Mouse (Mus musculus): ENCODE results near the gene Slc26a3.

Slc26a3 gene

GRCm38 (mm10) chr12:31390571-31390970 is at the start of gene Slc26a3:
Gene Slc26a3, plus strand, starts transcription at chr12:31390871.
- DNase-seq (ENCODE audit: low spot score in 2 of 2), result no peak

DNA sequence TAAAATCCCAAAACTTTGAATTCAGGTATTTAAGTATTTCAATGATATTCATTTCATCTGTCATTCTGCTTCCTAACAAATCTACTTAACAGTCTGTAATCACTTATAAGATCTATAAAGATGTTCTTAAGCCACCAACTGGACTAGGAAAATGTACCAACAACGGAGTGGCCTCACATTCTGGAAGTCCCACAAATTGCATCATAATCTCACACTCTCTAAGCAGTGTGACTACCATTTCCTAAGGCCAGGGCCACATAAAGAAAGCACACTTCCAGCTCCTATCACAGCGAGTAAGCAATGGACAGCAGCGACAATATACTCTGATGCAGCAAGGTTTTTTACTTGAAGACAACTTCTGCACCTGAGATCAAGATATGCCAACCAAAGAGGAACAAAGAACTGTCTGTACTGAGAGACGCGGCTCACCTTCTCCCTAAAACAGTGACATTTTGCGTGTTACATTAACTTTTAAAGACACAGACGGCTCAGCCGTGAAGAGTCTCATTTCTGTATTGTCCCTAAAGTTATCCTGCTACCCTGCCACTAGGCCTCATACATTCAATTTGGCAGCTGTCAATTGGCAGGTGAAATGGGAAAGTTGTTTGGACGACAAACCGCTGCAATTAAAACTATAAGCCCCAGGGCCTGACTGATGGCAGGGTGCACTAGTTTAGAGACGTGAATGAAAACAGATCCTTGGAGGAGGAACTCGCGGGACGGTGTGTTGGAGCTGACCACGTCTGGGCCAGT is 40.3 kb upstream of the Slc26a3 start:
- no peak for DNase-seq (ENCODE audit: low spot score in 2 of 2)

GRCm38 (mm10) chr12:31350944-31351928 is 39.4 kb upstream of the Slc26a3 start, which contains the start of gene Dld:
Gene Dld, minus strand, starts transcription at chr12:31351453.
- peak; percentile 97 to 98 for DNase-seq (ENCODE audit: low spot score in 2 of 2)

- DNase-seq (ENCODE audit: low spot score in 2 of 2), result no peak
These were observed 24.2 kb upstream of the Slc26a3 start for GRCm38 (mm10) chr12:31366428-31366827.

- no peak for DNase-seq (ENCODE audit: low spot score in 2 of 2)
These were observed 22.9 kb upstream of the Slc26a3 start for GRCm38 (mm10) chr12:31367721-31368120.

DNA sequence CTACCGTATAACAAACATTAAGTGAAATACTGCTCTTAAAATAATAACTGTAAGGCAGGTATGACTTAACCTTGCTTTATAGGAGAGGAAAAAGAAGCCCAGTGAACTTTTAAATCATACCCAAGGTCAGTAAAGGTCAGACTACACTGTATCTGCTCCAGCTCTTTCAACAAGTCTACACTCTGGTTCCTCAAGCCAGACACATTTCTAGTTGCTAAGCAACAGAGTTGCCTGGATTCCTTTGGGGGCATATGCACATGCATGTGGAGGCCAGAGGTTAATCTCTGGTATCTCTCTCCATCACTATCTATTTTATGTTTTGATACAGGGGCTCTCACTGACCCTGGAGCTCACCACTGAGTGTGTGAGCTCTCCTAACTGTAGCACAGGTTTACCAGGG is 21.6 kb upstream of the Slc26a3 start:
- no peak for DNase-seq (ENCODE audit: low spot score in 2 of 2)

DNA sequence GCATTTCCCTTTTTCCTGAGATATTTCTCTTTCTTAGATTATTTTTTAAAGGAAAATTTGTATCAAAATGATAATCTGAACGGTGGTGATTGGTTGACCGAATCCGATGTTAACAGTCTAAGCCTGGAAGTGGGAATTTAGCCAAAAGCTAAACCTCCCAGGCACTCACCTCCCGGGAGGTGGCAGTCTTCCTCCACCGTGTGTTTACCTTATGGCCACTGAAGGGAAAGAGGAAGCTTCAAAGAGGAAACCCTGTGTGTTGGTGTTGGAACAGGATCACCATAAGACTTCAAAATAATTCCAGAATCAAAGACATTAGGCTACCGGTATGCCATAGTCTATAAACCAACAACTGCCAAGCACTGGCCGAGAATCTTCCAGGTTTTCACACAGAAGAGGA is 21.0 kb upstream of the Slc26a3 start:
- no peak for DNase-seq (ENCODE audit: low spot score in 2 of 2)

DNA sequence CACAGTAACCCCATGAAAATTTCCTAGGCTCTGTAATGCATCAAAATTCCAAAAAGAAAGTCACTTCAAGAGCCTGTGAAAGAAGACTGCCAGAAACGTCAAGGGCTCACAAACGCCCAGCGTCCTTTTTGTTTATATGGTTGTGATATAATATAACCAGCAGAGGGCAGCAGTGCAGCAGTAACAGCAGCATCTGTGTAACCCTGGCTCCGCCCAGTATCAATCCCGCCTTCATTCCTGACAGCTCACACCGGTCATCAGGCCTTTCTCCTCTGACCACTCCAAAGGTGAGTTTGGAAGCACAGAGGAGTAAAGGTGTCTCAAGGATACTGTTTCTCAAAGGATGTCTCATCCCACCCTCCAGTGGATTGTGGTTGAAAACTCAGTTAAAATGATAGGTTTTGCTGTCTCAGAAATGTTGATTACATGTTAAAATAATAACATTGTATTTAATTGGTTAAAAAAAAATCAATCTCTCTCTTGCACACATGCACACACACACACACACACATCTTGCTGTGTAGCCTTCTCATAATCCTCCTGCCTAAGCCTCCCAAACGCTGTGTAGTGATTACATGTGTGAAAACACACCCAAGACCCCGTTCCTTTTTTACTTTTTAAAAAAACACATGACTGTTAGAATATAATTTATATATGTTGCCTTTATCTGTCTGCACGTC is 15.9 kb upstream of the Slc26a3 start:
- DNase-seq (ENCODE audit: low spot score in 2 of 2), result peak; percentile 72

- DNase-seq (ENCODE audit: low spot score in 2 of 2), result no peak
These were observed 15.4 kb upstream of the Slc26a3 start for GRCm38 (mm10) chr12:31375283-31375615.

- no peak for DNase-seq (ENCODE audit: low spot score in 2 of 2)
These were observed 14.2 kb upstream of the Slc26a3 start for GRCm38 (mm10) chr12:31376326-31376950.

GRCm38 (mm10) chr12:31377241-31377640 is 13.4 kb upstream of the Slc26a3 start:
- no peak for DNase-seq (ENCODE audit: low spot score in 2 of 2)

- no peak for DNase-seq (ENCODE audit: low spot score in 2 of 2)
These were observed 9.8 kb upstream of the Slc26a3 start for GRCm38 (mm10) chr12:31380878-31381277.

DNA sequence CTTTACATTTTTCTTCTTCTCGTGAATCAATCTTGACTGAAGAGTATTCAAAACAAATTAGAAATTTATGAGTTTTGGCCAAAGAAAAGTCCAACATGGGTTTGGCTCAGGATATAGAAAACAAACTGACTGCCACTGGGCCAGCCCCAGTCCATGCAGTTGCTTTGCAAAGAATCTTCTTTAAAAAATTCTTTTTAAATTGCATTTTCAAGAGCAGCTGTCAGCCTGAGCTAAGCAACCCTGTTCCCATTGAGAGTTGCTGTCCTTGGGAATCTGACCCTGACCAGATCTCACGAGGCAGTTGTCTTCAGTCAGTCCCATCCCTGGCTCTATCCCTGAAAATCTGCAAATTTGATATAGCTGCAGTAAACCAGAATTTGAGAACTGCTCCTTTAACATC is 8.2 kb upstream of the Slc26a3 start:
- DNase-seq (ENCODE audit: low spot score in 2 of 2), result no peak

GRCm38 (mm10) chr12:31387303-31387702 is 3.4 kb upstream of the Slc26a3 start:
- no peak for DNase-seq (ENCODE audit: low spot score in 2 of 2)

- DNase-seq (ENCODE audit: low spot score in 2 of 2), result no peak
These were observed 1.0 kb downstream of the Slc26a3 start for GRCm38 (mm10) chr12:31391696-31392095.

- no peak for DNase-seq (ENCODE audit: low spot score in 2 of 2)
These were observed 5.2 kb downstream of the Slc26a3 start for GRCm38 (mm10) chr12:31395895-31396294.

DNA sequence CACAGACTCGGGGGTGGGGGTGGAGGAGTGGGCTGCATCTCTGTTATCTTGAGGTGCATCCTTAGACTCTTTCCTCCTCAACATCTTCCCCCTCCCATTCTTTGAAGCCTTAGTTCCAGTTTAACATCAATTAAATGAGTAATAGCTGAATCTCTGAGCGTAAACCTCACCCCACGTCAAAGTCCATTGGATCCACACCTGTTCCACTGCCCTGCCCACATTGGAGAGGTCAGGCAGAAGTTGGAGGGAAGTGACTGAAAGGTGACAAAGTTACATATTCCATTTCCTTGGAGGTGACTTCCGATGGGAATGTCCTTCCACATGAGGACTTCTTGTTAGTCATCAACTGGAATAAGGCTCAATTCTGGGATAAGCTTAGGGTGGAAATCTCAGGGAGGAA is 7.0 kb downstream of the Slc26a3 start:
- no peak for DNase-seq (ENCODE audit: low spot score in 2 of 2)

DNA sequence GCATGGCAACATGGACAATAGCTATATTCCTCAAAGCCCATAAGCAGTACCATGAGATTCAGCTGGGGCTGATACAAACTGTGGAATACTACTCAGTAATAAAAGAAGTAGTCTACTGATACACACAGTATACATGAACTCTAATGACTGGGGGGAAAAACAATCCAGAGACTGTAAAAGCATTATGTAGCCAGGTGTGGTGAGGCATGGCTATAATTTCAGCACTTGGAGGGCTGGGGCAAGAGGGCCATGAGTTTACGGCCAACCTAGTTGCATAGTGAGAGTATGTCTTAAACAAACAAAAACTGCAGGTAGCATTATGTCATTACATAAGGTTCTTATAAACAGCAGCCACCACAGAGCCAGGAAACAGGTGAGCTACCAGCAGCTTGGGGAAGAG is 10.2 kb downstream of the Slc26a3 start:
- no peak for DNase-seq (ENCODE audit: low spot score in 2 of 2)

GRCm38 (mm10) chr12:31401930-31402329 is 11.3 kb downstream of the Slc26a3 start:
- DNase-seq (ENCODE audit: low spot score in 2 of 2), result no peak

DNA sequence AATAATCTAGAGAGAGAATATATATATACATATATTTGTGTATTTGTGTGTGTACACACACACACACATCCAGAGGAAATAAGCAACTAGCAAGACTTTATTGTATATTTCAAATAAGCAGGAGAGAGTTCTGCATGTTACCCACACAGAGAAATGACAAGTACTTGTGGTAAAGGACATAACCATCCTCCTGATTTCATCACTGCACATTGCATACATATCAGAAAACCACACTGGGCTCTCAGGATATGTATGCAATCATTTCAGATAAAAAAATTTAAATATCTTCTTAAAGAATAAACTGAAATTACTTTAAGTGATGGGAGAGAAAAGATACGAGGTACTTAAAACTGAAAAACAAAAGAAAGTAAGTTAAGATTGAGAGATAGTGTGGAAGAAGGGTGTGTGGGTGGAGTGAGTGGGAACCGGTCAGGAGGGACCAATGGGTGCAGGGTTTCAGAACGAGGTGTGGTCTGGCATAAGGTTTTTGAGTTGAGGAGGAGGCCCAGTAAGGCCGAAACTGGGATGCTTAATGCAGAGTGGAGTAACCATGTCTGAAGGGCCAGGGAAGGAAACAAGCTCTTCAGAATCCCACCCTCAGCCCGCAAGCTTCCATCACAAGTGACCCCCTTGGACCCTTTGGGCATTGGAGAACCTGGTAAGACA is 14.0 kb downstream of the Slc26a3 start:
- no peak for DNase-seq (ENCODE audit: low spot score in 2 of 2)

DNA sequence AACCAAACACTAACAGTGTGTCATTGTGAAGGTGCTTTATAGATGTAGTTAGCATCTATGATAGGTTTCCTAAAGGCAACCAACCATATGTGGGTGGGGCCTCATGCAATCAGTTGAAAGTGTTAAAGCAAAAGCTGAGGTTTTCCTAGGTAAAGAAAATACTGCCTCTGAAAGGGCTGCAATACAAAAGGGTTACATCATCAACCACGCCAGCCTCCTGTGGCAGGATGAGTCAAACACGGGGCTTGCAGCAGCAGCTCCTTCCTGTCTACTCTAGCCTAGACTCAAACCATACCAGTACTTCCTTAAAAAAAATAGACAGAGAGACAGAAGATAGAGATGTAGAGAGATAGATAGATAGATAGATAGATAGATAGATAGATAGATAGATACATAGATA is 25.3 kb downstream of the Slc26a3 start:
- DNase-seq (ENCODE audit: low spot score in 2 of 2), result no peak

All from right cerebral cortex, adult 2 months (tissue).